Mouse (Mus musculus) kidney, embryonic 15.5 days (tissue): ENCODE measurements at regions not wholly inside any gene's neighbourhood (a gene's known extent, or its start where the extent isn't known, plus 50 kb on each side); places are given as distances from the start of the nearest gene placed in this dataset.
"Not testable (repeated sequence)": the region's sequence is repeated elsewhere in the genome, so short reads cannot be mapped to it uniquely, and the experiment has no call there.

ENCODE experiments used
- ATAC-seq: fragments of 200-750 bp; cut with Nextera tagmentation; replicated peaks from 2 replicates; pipeline ENCODE4 v1.8.0; 2017; ENCODE audit warnings: moderate TSS enrichment; ENCODE audit not compliant: low FRiP score
- H3K27ac ChIP-seq: fragments of 300-500 bp; sonication (generic); 2 replicates; pipeline ENCODE4 v1.5.1; 2015; ENCODE audit warnings: mild to moderate bottlenecking, inconsistent platforms
- H3K27me3 ChIP-seq: fragments of 300-500 bp; sonication (generic); 2 replicates; pipeline ENCODE4 v1.6.1; 2015; ENCODE audit warnings: inconsistent platforms
- H3K36me3 ChIP-seq: fragments of 300-500 bp; sonication (generic); 2 replicates; pipeline ENCODE4 v1.6.1; 2015; ENCODE audit warnings: inconsistent platforms
- H3K4me1 ChIP-seq: fragments of 300-500 bp; sonication (generic); 2 replicates; pipeline ENCODE4 v1.6.1; 2015; ENCODE audit warnings: inconsistent platforms
- H3K4me2 ChIP-seq: fragments of 300-500 bp; sonication (generic); 2 replicates; pipeline ENCODE4 v1.6.1; 2015; ENCODE audit warnings: moderate library complexity, mild to moderate bottlenecking, inconsistent platforms
- H3K4me3 ChIP-seq: fragments of 300-500 bp; sonication (generic); replicated peaks from 2 replicates; pipeline ENCODE4 v1.5.1; 2015; ENCODE audit warnings: mild to moderate bottlenecking, inconsistent platforms
- H3K9ac ChIP-seq: fragments of 300-500 bp; sonication (generic); 2 replicates; pipeline ENCODE4 v1.6.1; 2015; ENCODE audit warnings: mild to moderate bottlenecking, inconsistent platforms
- H3K9me3 ChIP-seq: fragments of 300-500 bp; sonication (generic); replicated peaks from 2 replicates; pipeline ENCODE4 v1.6.1; 2016; ENCODE audit warnings: inconsistent platforms
- WGBS: fragments of 180-500 bp; shearing (Covaris S2); methylation state at CpG from one replicate; pipeline ENCODE4 v1.1.7; 2015; ENCODE audit warnings: mixed read lengths; 5-methylcytosine and 5-hydroxymethylcytosine counted together

DNA sequence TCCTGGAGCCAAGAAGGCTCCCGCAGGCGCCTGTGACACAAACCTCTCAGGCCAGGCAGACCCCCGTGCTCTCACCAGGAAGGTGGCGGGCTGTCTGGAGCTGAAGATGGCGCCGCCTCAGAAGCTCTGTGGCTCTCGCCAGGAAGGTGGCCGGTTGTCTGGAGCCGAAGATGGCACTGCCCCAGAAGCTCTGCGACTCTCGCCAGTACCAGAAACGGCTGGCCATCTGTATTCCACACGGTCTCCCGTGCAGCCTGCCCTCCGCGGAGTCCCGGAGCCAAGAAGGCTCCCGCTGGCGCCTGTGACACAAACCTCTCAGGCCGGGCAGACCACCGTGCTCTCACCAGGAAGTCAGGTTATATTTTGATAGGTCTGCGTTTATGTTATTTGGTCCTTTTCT is 1081.3 kb upstream of the Kcnd2 start:
- H3K4me2 ChIP-seq, H3K4me3 ChIP-seq, ATAC-seq, H3K27me3 ChIP-seq, H3K4me1 ChIP-seq, H3K27ac ChIP-seq, H3K9me3 ChIP-seq, H3K36me3 ChIP-seq, H3K9ac ChIP-seq: not testable (repeated sequence)
- WGBS, result 95% methylated on average over 22 of the region's 22 CpGs

DNA sequence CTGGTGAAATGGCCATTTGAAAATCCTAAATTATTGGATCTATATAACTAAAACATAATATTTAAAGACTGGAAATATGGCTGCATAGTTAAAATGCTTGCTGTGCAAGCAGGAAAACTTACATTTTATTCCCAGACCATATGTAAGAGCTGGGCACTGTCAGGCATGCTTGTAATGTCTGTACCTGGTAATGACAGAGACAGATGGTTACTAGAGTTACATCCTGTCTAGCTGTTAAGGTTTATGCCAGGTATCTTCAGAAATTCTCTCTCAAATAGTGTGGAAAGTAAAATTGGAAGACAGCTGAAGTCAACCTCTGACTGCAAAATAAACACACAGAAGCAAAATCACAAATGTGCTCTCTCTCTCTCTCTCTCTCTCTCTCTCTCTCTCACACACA is 1077.8 kb upstream of the Kcnd2 start:
- Histone ChIP-seq H3K4me1 (no peaks in the 10 kb centered on the region), H3K9ac (no peak overlapping the region), H3K36me3 (no peaks in the 10 kb centered on the region), H3K27ac (no peak overlapping the region), H3K4me3 (no peak overlapping the region), H3K27me3 (no peaks in the 10 kb centered on the region), H3K4me2 (no peak overlapping the region), H3K9me3 (no peaks in the 10 kb centered on the region)
- no peak for ATAC-seq
